Mouse (Mus musculus): ENCODE data around the gene Celf6.
A peak's percentile ranks its signal among the peaks of the same experiment; 100 is the strongest.

DNA sequence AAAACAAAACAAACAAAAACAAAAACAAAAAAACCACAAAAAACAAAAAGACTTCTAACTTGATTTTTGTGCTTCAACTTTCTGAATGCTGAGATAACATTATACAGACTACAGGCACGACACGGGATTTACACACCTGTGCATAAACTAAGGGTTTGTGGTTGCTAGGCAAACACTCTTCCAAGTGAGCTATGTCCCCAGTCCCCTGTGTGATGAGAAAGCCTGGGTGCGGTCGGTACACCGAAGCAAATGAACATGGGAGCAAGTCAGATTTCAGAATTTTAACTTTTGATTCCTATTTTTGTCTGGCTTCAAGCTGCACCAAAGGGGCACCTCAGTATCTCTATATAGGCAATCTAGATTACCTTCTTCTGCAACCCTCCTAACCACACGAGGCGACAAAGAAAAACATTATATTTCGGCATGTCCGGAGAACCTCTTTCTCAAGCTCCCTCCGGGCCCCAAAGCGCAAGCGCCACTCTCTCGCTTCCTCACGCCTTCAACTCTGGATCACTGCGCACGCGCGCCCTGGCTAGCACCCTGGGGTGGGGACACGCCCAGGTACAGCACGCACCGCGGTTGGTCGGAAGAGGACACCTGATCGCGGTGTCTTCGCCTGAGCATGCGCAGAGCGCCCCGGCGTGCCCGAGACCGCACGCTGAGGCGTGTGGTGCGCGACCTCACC, 39.0 kb downstream of the Celf6 start, which contains the start of gene Parp6:
- TF ChIP-seq POLR2A (IDR thresholded peaks at IDR 0.05; ENCODE audit: control insufficient read depth, extremely low read depth, insufficient read depth, low read length, poor library complexity), result peak; percentile 71; the same call in 1 of the 2 replicates
- TF ChIP-seq CTCF (IDR thresholded peaks at IDR 0.05; ENCODE audit: borderline replicate concordance, control insufficient read depth, extremely low read depth, insufficient read depth, low read length, poor library complexity), result peak; percentile 75

Data from thymus, adult 2 months (tissue).